Mouse (Mus musculus): ENCODE measurements around the gene Vmn2r1.

Gene Vmn2r1
- long read RNA-seq, experiment 1, partial matches to known transcripts, result 0 of 1 reads
- long read RNA-seq, experiment 1, other reads (novel, unspliced or antisense), result 1 of 1 reads
- long read RNA-seq, experiment 2, result 0 reads

GRCm38 (mm10) chr3:64081247-64081646 is at the start of gene Vmn2r1:
Vmn2r1 (plus strand) TSS chr3:64081547.
- intact Hi-C loops (cut with DNase I), result no loop called here

GRCm38 (mm10) chr3:64038136-64038841 is 43.1 kb upstream of the Vmn2r1 start:
- intact Hi-C loops (cut with DNase I), result loop anchor here (10.0 kb wide), 2 partner anchors 187 to 757 kb away; no protein-coding TSS in a partner anchor

GRCm38 (mm10) chr3:64039818-64040784 is 41.2 kb upstream of the Vmn2r1 start:
- intact Hi-C loops (cut with DNase I), result loop anchor here (10.0 kb wide), 2 partner anchors 185 to 755 kb away; no protein-coding TSS in a partner anchor

GRCm38 (mm10) chr3:64112707-64113106 is 31.4 kb downstream of the Vmn2r1 start:
- intact Hi-C loops (cut with DNase I), result no loop called here

- intact Hi-C loops (cut with DNase I), result no loop called here
Measured at GRCm38 (mm10) chr3:64113352-64114046, 32.2 kb downstream of the Vmn2r1 start.

- intact Hi-C loops (cut with DNase I), result no loop called here
Measured at GRCm38 (mm10) chr3:64141878-64142508, 60.6 kb downstream of the Vmn2r1 start, which contains the start of gene Vmn2r2. Vmn2r2 (minus strand) TSS chr3:64141928.
